In the genomic region with DNA sequence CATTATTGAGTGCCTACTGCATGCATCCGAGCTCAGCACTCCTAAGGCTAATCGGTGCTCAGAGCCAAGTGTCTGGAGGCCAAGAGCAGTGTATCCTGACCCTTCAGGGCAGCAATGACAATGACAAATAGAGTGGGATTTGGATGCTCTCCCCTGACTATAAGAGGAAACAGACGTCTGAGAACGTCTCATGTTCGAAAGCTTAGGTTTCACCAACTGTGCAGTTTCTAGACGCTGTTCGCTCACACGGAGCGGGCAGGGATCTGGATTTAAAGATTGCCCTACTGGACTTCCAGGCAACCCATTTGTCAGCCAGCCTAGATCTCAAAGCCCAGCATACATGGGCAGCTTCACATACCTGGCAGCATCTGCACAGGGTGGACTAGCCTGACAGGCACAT, we compare ENCODE assay signal across 15 mouse cellular contexts. TPM values are rescaled to one million over a fixed set of nuclear protein-coding genes. Genes with fewer than 3 reads are reported as not detected.
DNase-seq lines count a peak whose midpoint lies in the region; ATAC-seq and TF ChIP-seq lines count a peak whose summit lies in the region.
"Had no signal": no experiment of that assay in that cellular context is flagged by ENCODE, and none has a peak within 500 bp of the region (broad histone marks: within the 10 kb centered on the region; RNA-seq: fewer than 3 reads in every experiment).

No protein-coding gene starts in this region.

- no peak overlapping the region for H3K4me2 ChIP-seq in embryonic facial prominence, embryonic 12.5 days (replicated peaks)
- no peak overlapping the region for H3K4me2 ChIP-seq in hindbrain, postnatal 0 days (ENCODE audit: low read depth, low read length)
- no peak overlapping the region for H3K4me2 ChIP-seq in hindbrain, embryonic 13.5 days
- no peak overlapping the region for H3K4me2 ChIP-seq in stomach, postnatal 0 days (replicated peaks; ENCODE audit: low read depth)

- H3K36me3 ChIP-seq in embryonic facial prominence, embryonic 12.5 days: no peaks in the 10 kb centered on the region
- H3K36me3 ChIP-seq in embryonic facial prominence, embryonic 10.5 days (replicated peaks): no peaks in the 10 kb centered on the region
- H3K36me3 ChIP-seq in hindbrain, postnatal 0 days (ENCODE audit: insufficient read depth, low read length): no peaks in the 10 kb centered on the region
- no peaks in the 10 kb centered on the region for H3K36me3 ChIP-seq in hindbrain, embryonic 13.5 days
- no peaks in the 10 kb centered on the region for H3K36me3 ChIP-seq in stomach, postnatal 0 days (ENCODE audit: control insufficient read depth, insufficient read depth, low read length)

- no peak for ATAC-seq in embryonic facial prominence, embryonic 12.5 days (ENCODE audit: insufficient number of reproducible peaks, insufficient read depth, low FRiP score, low TSS enrichment)
- no peak for ATAC-seq in hindbrain, postnatal 0 days
- no peak for ATAC-seq in hindbrain, embryonic 13.5 days (ENCODE audit: low FRiP score)
- no peak for ATAC-seq in stomach, postnatal 0 days (ENCODE audit: low FRiP score, low TSS enrichment)
- ATAC-seq: forebrain, postnatal 0 days had no signal

- 72% methylated on average over 9 of the region's 9 CpGs for WGBS in embryonic facial prominence, embryonic 12.5 days
- 82% methylated on average over 9 of the region's 9 CpGs for WGBS in embryonic facial prominence, embryonic 10.5 days
- WGBS in hindbrain, postnatal 0 days: 81% methylated on average over 9 of the region's 9 CpGs
- 83% methylated on average over 9 of the region's 9 CpGs for WGBS in hindbrain, embryonic 13.5 days
- WGBS in stomach, postnatal 0 days: 57% methylated on average over 9 of the region's 9 CpGs

- no peak for TF ChIP-seq CTCF in hindbrain, postnatal 0 days (IDR thresholded peaks at IDR 0.05; ENCODE audit: low read depth)
- TF ChIP-seq CTCF in stomach, postnatal 0 days (IDR thresholded peaks at IDR 0.05; ENCODE audit: low read depth): no peak

- H3K27ac ChIP-seq in embryonic facial prominence, embryonic 12.5 days: 0 out of 2 replicates have a peak overlapping the region, but pooled peaks have one; percentile 93
- no peak overlapping the region for H3K27ac ChIP-seq in embryonic facial prominence, embryonic 10.5 days (replicated peaks)
- peak overlapping the region; percentile 65; the same call in 1 of the 2 replicates for H3K27ac ChIP-seq in hindbrain, postnatal 0 days
- no peak overlapping the region for H3K27ac ChIP-seq in hindbrain, embryonic 13.5 days
- H3K27ac ChIP-seq in stomach, postnatal 0 days (replicated peaks): peak overlapping the region; percentile 83

- no peak overlapping the region for H3K9ac ChIP-seq in embryonic facial prominence, embryonic 12.5 days
- no peak overlapping the region for H3K9ac ChIP-seq in hindbrain, postnatal 0 days (replicated peaks; ENCODE audit: low read length)
- H3K9ac ChIP-seq in hindbrain, embryonic 13.5 days: no peak overlapping the region
- no peak overlapping the region for H3K9ac ChIP-seq in stomach, postnatal 0 days (ENCODE audit: low read length)
- H3K9ac ChIP-seq: forebrain, postnatal 0 days had no signal

- DNase-seq in embryonic facial prominence, embryonic 10.5 days (ENCODE audit: low spot score): no peak
- DNase-seq in hindbrain, postnatal 0 days (ENCODE audit: low spot score): no peak
- DNase-seq in lung, postnatal 36 days: peak; percentile 29
- no peak for DNase-seq in lung, postnatal 25 days (ENCODE audit: low spot score)
- DNase-seq in stomach, postnatal 0 days (ENCODE audit: low spot score): no peak
- no peak for DNase-seq in urinary bladder, postnatal 10 days (ENCODE audit: low spot score)
- DNase-seq: adrenal gland, adult 2 months; cerebellum, postnatal 10 days; forebrain, postnatal 0 days; kidney, adult 2 months; liver; thymus, adult 18-20 months had no signal

- no peak overlapping the region for H3K4me3 ChIP-seq in embryonic facial prominence, embryonic 12.5 days
- H3K4me3 ChIP-seq in embryonic facial prominence, embryonic 10.5 days: no peak overlapping the region
- no peak overlapping the region for H3K4me3 ChIP-seq in hindbrain, postnatal 0 days (ENCODE audit: low read length)
- H3K4me3 ChIP-seq in hindbrain, embryonic 13.5 days: no peak overlapping the region
- no peak overlapping the region for H3K4me3 ChIP-seq in stomach, postnatal 0 days (ENCODE audit: low read depth, low read length)

- no peak for TF ChIP-seq EP300 in stomach, postnatal 0 days (optimal IDR thresholded peaks at IDR 0.05)

- H3K27me3 ChIP-seq in embryonic facial prominence, embryonic 12.5 days: no peaks in the 10 kb centered on the region
- H3K27me3 ChIP-seq in embryonic facial prominence, embryonic 10.5 days (replicated peaks; ENCODE audit: low read depth, poor library complexity, severe bottlenecking): no peaks in the 10 kb centered on the region
- no peaks in the 10 kb centered on the region for H3K27me3 ChIP-seq in hindbrain, postnatal 0 days (ENCODE audit: insufficient read depth, low read length)
- H3K27me3 ChIP-seq in hindbrain, embryonic 13.5 days: no peaks in the 10 kb centered on the region
- no peaks in the 10 kb centered on the region for H3K27me3 ChIP-seq in stomach, postnatal 0 days (ENCODE audit: control insufficient read depth, insufficient read depth, low read length)

- peaks cover 25% of the 10 kb centered on the region for H3K4me1 ChIP-seq in embryonic facial prominence, embryonic 12.5 days
- peaks cover 23% of the 10 kb centered on the region for H3K4me1 ChIP-seq in embryonic facial prominence, embryonic 10.5 days
- no peaks in the 10 kb centered on the region for H3K4me1 ChIP-seq in hindbrain, postnatal 0 days (ENCODE audit: insufficient read depth, low read length)
- H3K4me1 ChIP-seq in hindbrain, embryonic 13.5 days (replicated peaks): peaks cover 16% of the 10 kb centered on the region
- peaks cover 7% of the 10 kb centered on the region for H3K4me1 ChIP-seq in stomach, postnatal 0 days (replicated peaks; ENCODE audit: control insufficient read depth, insufficient read depth)

- no peaks in the 10 kb centered on the region for H3K9me3 ChIP-seq in embryonic facial prominence, embryonic 12.5 days
- H3K9me3 ChIP-seq in embryonic facial prominence, embryonic 10.5 days: no peaks in the 10 kb centered on the region
- no peaks in the 10 kb centered on the region for H3K9me3 ChIP-seq in hindbrain, postnatal 0 days (ENCODE audit: low read length)
- H3K9me3 ChIP-seq in hindbrain, embryonic 13.5 days: no peaks in the 10 kb centered on the region
- H3K9me3 ChIP-seq in stomach, postnatal 0 days (ENCODE audit: control insufficient read depth, low read length): no peaks in the 10 kb centered on the region

RNA-seq across cellular contexts. Expression of a gene that starts 49.4 kb away (rescaled TPM):
- 5.9 and 6.2 TPM in 2 replicates for polyA plus RNA-seq in embryonic facial prominence, embryonic 12.5 days (2016; fragmentation: Nextera tagmentation; extraction: Ambion mirVana)
- polyA plus RNA-seq in embryonic facial prominence, embryonic 10.5 days (2016; fragmentation: Nextera tagmentation; extraction: Ambion mirVana): 1.8 and 2.2 TPM in 2 replicates
- total RNA-seq in hindbrain, postnatal 0 days (2014; rRNA removed): 27.2 and 33.6 TPM in 2 replicates
- 12.9 and 14.8 TPM in 2 replicates for polyA plus RNA-seq in hindbrain, postnatal 0 days (2015; fragmentation: Nextera tagmentation; extraction: Ambion mirVana)
- polyA plus RNA-seq in hindbrain, embryonic 13.5 days (2015; fragmentation: Nextera tagmentation; extraction: Ambion mirVana): 16.1 and 17.0 TPM in 2 replicates
- 7.0 and 7.1 TPM in 2 replicates for polyA plus RNA-seq in stomach, postnatal 0 days (2015; fragmentation: Nextera tagmentation; extraction: Ambion mirVana)
- total RNA-seq: hematopoietic stem cell, adult 5-6 weeks had no signal

Comparison
In these comparisons a context has a peak if more than half of its experiments do, and no peak if none do; other contexts are left out.
1. H3K27ac ChIP-seq: peak in embryonic facial prominence, embryonic 12.5 days (single experiment), hindbrain, postnatal 0 days (single experiment) and stomach, postnatal 0 days (single experiment); none in embryonic facial prominence, embryonic 10.5 days (single experiment) and hindbrain, embryonic 13.5 days (single experiment).